Mouse (Mus musculus) brown adipose tissue, adult 24 weeks (tissue): Measurements from ENCODE around the gene Afg1l. TPM values are rescaled to one million over a fixed set of nuclear protein-coding genes. Genes with fewer than 3 reads are reported as not detected.

Experiments used
- H3K27ac ChIP-seq: fragments of 200-500 bp; replicated peaks from 2 replicates; pipeline ENCODE4 v1.5.1; 2012; ENCODE audit warnings: low read depth, mild to moderate bottlenecking, low read length
- H3K4me1 ChIP-seq: fragments of 200-500 bp; 2 replicates; pipeline ENCODE4 v1.6.1; 2012; ENCODE audit warnings: low read length, mixed read lengths; ENCODE audit not compliant: control insufficient read depth, insufficient read depth, insufficient read length
- H3K4me3 ChIP-seq: fragments of 200-500 bp; 2 replicates; pipeline ENCODE4 v1.5.1; 2012; ENCODE audit warnings: low read depth, mild to moderate bottlenecking, low read length, moderate library complexity; ENCODE audit not compliant: insufficient read depth
- polyA plus RNA-seq: library from polyadenylated mRNA; stranded (reverse); fragments of >200 nt; gene quantifications from 2 replicates; pipeline ENCODE4 v1.2.4, GENCODE M21; 2012; ENCODE audit not compliant: missing spikeins, insufficient read depth, insufficient read length

Gene Afg1l
- polyA plus RNA-seq, 1 experiment: 90.6 TPM

- peak overlapping the region; percentile 83 for H3K27ac ChIP-seq
- H3K4me1 ChIP-seq: peaks cover 19% of the 10 kb centered on the region
- H3K4me3 ChIP-seq: peak overlapping the region; percentile 88
These were observed 202.4 kb downstream of the Afg1l start for GRCm38 (mm10) chr10:42275871-42276501.

DNA sequence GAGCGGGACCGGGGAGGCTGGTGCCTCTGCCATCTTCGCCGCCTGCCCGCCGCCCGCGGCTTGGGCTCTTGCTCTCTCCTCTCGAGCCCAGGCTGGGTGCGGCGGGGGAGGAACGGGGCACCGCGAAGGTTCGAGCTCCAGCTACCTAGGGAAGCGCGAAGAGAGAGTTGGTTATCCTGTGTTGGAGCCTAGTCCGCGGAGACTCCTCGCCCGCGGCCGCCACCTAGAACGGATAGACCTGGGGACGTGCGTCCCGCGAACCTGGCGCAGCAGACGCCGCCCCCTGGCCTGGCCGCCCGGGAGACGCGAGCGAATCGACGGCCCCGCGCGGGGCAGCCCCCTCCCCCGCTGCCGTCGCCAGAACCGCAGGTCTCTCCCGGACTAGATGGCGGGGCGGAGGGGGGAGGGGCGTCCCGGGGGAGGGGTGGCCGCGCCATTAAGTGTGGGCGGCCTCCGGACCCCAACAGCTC lies 202.9 kb downstream of the Afg1l start:
- Histone ChIP-seq H3K4me1 (peaks cover 19% of the 10 kb centered on the region), H3K4me3 (peak overlapping the region; percentile 88), H3K27ac (no peak overlapping the region)

DNA sequence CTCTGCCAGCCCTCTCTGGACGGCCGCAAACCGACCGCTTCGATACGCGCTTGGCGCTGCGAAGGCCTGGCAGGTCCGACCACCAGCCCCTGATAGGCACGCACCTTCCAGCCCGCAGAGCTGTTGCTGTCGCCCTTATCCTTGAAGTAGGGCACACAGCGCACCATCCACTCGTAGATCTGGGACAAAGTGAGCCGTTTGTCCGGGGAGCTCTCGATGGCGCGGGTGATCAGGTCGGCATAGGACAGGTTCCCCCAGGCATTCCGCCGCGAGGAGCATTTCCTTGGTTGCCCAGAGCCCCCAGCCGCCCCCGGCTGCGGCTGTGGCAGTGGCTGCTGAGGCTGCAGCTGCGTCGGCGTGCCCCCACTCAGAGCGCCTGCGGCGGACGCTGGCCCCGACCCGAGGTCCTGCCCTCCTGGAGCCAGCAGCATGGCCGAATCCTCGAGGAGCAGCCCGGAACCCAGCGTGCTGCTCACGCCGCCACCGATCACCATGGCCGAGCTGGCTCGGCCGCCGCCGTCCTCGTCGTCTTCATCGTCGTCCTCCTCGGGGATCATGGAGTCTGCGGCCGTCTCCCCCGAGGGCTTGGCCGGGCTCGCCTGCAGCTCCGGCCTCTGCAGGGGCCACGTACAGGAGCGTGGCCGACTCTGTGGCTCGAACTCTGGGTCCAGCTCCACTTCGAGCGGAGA lies 203.5 kb downstream of the Afg1l start:
- Histone ChIP-seq H3K27ac (no peak overlapping the region), H3K4me3 (peak overlapping the region; percentile 88), H3K4me1 (peaks cover 21% of the 10 kb centered on the region)

DNA sequence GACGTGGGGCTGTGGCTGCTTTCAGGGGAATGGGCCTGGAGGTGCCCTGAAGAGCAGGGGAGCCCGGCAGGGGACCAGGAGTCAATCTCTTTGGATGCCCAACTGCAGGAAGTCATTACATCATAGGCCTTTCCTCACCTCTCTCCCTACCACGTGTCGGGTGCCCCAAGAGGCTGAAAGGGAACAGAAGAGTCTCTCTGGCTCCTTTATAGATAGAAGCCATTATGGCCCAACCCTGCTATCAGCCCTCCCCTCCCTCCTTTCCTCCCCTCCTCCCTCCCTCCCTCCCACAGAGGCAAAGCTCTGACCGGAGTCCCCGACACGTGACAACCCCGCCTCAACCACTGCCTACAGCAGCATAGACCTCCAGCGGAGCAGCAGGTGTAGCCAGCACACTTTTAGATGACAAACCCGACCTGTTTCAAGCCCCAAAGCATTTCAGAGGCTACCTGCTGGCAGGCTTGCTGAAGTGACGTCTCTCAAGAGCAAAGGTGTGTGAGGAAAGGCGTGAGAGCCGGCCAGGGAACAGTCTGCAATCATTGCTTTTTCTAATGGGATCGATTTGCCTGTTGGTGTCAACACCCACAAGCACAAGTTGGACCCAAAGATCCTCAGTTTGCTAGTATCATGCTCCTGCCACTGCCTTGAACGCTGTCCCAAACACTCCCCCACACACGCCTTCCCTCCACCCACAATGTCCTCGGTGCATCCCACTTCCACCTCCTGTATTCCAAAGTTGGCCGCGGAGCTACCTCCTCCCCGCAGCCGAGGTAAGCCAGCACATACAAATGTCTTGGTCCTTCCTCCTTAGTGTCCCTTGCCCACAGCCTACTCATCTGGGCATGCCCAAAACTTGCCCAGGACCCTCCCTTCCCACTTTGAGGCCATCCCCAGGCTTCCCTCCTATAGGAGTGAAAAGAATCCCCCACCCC lies 204.3 kb downstream of the Afg1l start:
- peaks cover 24% of the 10 kb centered on the region for H3K4me1 ChIP-seq
- peak overlapping the region; percentile 88 for H3K4me3 ChIP-seq
- no peak overlapping the region for H3K27ac ChIP-seq

- Histone ChIP-seq H3K27ac (no peak overlapping the region), H3K4me1 (peaks cover 26% of the 10 kb centered on the region), H3K4me3 (peak overlapping the region; percentile 19; the same call in 1 of the 2 replicates)
These were observed 205.0 kb downstream of the Afg1l start for GRCm38 (mm10) chr10:42273403-42273759.

DNA sequence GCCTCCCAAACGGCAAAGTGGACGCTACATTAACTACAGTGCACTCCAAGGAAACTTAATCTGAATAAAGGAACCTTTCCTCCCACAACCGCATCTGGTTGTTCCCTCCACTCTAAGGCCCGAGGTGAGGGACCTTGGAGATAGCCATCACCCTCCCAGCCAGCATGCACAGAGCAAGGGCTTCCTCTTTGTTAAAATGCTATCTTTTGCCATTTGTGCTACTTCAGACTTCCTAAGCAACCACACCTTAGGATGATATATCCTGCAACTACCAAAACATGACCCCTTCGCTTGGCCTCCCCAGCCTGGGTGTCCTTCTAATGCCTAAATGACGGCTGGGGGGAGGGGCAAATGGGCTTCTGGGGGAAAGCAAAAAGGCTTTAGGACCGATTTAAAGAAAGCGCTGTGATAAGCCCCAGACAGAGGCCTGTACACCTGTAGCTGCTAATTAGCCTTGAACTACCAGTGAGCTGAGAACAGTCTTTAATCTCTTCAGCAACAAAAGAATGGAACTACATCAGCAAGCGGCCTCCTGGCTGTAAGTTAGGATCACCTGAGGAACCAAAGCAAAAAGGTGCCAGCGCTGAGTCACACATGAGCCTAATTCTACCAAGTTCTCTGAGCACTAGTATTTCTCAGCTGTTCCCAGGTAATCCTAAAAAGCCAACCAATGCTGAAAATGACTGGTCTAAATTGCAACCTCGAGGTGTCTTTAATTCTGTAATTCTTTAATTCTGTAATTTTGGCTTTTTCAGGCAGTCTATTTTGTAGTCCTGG lies 206.7 kb downstream of the Afg1l start:
- Histone ChIP-seq H3K27ac (0 out of 2 replicates have a peak overlapping the region, but pooled peaks have one; percentile 43), H3K4me1 (peaks cover 28% of the 10 kb centered on the region), H3K4me3 (no peak overlapping the region)

DNA sequence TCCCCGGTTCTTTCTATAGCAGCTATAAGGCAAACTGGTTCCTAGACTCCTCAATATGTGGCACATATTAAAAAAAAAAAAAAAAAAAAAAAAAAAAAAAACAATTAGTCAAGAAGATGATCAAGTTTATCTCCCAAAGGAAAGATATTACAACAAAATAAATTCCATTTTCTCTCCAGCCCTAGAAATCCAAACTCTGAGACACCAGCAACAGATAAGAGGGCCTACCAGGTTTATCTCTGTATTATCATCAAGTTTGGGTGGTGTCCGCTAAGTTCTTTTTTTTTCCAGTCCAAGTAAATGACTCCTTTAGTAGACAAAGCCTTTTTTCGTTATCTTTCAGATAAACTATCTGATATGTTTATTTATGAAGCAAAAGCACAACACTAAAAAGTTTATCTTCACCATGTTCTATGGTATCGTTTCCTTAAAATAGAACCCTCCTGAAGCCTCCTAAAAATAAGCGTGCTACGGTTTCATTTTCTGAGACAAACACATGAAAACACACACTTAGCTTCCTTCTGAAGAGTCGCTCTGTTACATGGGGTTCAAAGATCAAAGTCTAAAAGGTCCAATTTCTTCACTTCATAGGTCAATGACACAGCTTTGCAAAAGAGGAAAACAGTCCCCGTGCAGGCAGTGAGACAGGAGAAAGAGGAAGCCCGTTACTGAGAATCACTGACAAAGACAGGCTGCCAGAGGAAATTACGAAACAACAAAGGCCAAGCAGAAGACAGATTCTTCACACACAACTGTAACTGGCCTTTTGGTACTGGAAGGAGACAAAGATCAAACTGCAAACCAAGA lies 207.9 kb downstream of the Afg1l start:
- peaks cover 28% of the 10 kb centered on the region for H3K4me1 ChIP-seq
- H3K4me3 ChIP-seq: no peak overlapping the region
- no peak overlapping the region for H3K27ac ChIP-seq

GRCm38 (mm10) chr10:42269281-42270025 lies 208.9 kb downstream of the Afg1l start:
- Histone ChIP-seq H3K4me3 (no peak overlapping the region), H3K27ac (no peak overlapping the region), H3K4me1 (peaks cover 24% of the 10 kb centered on the region)

DNA sequence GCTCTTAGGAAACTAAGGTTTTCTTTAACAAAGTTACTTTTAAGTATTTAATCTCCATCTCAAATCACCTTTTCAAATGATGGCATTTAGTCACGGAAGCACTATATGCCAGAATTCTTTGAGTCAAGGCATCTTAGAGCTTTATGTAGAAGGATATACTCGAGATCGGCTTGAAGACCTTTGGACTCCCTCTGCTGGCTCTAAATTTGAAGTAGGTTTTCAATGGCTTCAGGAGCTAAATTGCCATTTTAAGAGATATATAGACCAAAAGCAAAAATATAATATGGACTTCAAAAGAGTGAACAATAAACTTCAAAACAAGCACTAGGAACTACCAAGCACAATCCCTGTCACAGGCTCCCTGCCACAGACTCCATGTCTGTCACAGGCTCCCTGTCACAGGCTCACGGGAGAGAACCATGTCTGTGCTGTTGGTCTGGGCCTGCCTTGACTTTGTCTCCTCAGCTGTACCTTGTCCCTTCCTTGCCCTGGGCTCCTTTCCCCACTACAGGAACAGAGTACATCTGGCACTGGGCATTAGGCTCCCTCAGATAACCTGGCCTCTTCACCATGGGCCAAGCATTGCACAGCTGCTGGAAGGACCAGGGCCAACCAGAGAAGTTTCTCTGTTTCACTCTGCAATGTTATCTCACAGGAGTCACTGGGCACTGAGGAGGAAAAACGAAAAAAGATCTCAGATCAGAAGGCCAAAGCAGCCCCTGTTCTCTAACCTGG lies 210.4 kb downstream of the Afg1l start:
- Histone ChIP-seq H3K4me1 (peaks cover 16% of the 10 kb centered on the region), H3K4me3 (no peak overlapping the region), H3K27ac (no peak overlapping the region)

DNA sequence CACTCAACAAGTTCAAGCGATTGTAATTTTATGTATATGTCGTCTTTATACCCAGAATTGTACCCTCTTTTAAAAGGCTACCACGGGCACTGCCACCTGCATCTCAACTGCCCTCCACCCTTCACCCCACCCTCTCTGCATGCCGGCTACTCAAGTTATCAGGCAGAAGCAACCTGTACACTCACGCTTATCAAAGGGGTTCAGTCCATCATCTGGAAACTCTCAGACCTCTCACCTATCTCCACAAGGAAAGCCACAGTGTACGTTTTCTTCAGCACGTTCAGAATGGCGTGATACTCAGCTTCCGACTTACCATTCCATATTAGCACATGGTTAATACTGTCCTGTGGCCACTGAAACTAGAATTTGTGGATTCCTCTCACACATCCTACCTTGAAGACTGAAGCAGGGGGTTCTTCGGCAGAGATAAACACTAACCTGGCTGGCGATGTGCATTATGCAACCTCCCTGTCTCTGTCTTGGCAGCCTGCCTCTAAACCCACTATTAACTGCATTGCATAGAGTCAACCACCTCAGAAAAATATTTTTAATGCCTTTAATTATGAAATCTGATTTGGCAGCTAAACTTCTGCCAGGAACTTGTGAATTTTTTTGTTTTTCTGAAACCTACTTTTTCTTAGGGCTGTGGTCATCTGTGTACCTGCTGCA lies 213.2 kb downstream of the Afg1l start:
- no peak overlapping the region for H3K27ac ChIP-seq
- no peak overlapping the region for H3K4me3 ChIP-seq
- peaks cover 12% of the 10 kb centered on the region for H3K4me1 ChIP-seq

GRCm38 (mm10) chr10:42264195-42264594 lies 214.2 kb downstream of the Afg1l start:
- Histone ChIP-seq H3K4me3 (no peak overlapping the region), H3K27ac (no peak overlapping the region), H3K4me1 (peaks cover 7% of the 10 kb centered on the region)

- no peak overlapping the region for H3K4me3 ChIP-seq
- no peak overlapping the region for H3K27ac ChIP-seq
- peaks cover 7% of the 10 kb centered on the region for H3K4me1 ChIP-seq
These were observed 214.7 kb downstream of the Afg1l start for GRCm38 (mm10) chr10:42263701-42264100.
